Mouse (Mus musculus): ENCODE data around the gene Hdgfl3.

Hdgfl3 gene

GRCm38 (mm10) chr7:81885128-81885527 is 49.1 kb downstream of the Hdgfl3 start:
- no peak for DNase-seq

- DNase-seq, result no peak
Observed at GRCm38 (mm10) chr7:81881600-81881999, 52.7 kb downstream of the Hdgfl3 start.

GRCm38 (mm10) chr7:81880797-81881196 is 53.5 kb downstream of the Hdgfl3 start:
- no peak for DNase-seq

GRCm38 (mm10) chr7:81880286-81880685 is 54.0 kb downstream of the Hdgfl3 start:
- DNase-seq, result no peak

- no peak for DNase-seq
Observed at GRCm38 (mm10) chr7:81875372-81875771, 58.9 kb downstream of the Hdgfl3 start.

- DNase-seq, result peak; percentile 20
Observed at GRCm38 (mm10) chr7:81874636-81875035, 59.6 kb downstream of the Hdgfl3 start.

GRCm38 (mm10) chr7:81873807-81874206 is 60.5 kb downstream of the Hdgfl3 start:
- no peak for DNase-seq

- no peak for DNase-seq
Observed at GRCm38 (mm10) chr7:81872493-81873013, 61.7 kb downstream of the Hdgfl3 start.

- peak; percentile 82 for DNase-seq
Observed at GRCm38 (mm10) chr7:81868158-81868557, 66.1 kb downstream of the Hdgfl3 start.

GRCm38 (mm10) chr7:81867231-81867930 is 66.9 kb downstream of the Hdgfl3 start:
- no peak for DNase-seq

GRCm38 (mm10) chr7:81865937-81866336 is 68.3 kb downstream of the Hdgfl3 start:
- DNase-seq, result no peak

GRCm38 (mm10) chr7:81864552-81864951 is 69.7 kb downstream of the Hdgfl3 start:
- no peak for DNase-seq

GRCm38 (mm10) chr7:81862587-81863583 is 71.4 kb downstream of the Hdgfl3 start:
- DNase-seq, result no peak

- no peak for DNase-seq
Observed at GRCm38 (mm10) chr7:81861921-81862320, 72.4 kb downstream of the Hdgfl3 start.

GRCm38 (mm10) chr7:81861461-81861860 is 72.8 kb downstream of the Hdgfl3 start:
- no peak for DNase-seq

- no peak for DNase-seq
Observed at GRCm38 (mm10) chr7:81860996-81861395, 73.3 kb downstream of the Hdgfl3 start.

- DNase-seq, result peak; percentile 22
Observed at GRCm38 (mm10) chr7:81860071-81860470, 74.2 kb downstream of the Hdgfl3 start.

- DNase-seq, result no peak
Observed at GRCm38 (mm10) chr7:81858968-81859721, 75.1 kb downstream of the Hdgfl3 start, which contains the start of gene Tm6sf1. TSS of gene Tm6sf1 (plus strand) at chr7:81859001.

- DNase-seq, result no peak
Observed at GRCm38 (mm10) chr7:81858236-81858635, 76.0 kb downstream of the Hdgfl3 start.

GRCm38 (mm10) chr7:81856221-81856620 is 78.1 kb downstream of the Hdgfl3 start:
- no peak for DNase-seq

- DNase-seq, result no peak
Observed at GRCm38 (mm10) chr7:81855694-81856093, 78.6 kb downstream of the Hdgfl3 start, which contains the start of gene Gm10160. TSS of gene Gm10160 (minus strand) at chr7:81855794.

- DNase-seq, result no peak
Observed at GRCm38 (mm10) chr7:81854568-81855307, 79.5 kb downstream of the Hdgfl3 start.
